Mouse (Mus musculus): ENCODE data around the gene Cyp26a1. TPM values are rescaled to one million over a fixed set of nuclear protein-coding genes. Genes with fewer than 3 reads are reported as not detected.

The Cyp26a1 gene
- total and polyA plus RNA-seq, 3 experiments = 0.27 to 0.33 TPM; not detected in 1

- Histone ChIP-seq H3K27me3 (ENCODE audit: control insufficient read depth, insufficient read depth, low read length) (no peaks in the 10 kb centered on the region), H3K79me2 (replicated peaks; ENCODE audit: control insufficient read depth, insufficient read depth, low read length) (no peaks in the 10 kb centered on the region)
Observed at GRCm38 (mm10) chr19:37716524-37717175, 19.1 kb downstream of the Cyp26a1 start.

GRCm38 (mm10) chr19:37719166-37719565 is 21.6 kb downstream of the Cyp26a1 start:
- Histone ChIP-seq H3K4me3 (no peak overlapping the region), H3K9ac (ENCODE audit: low read depth, low read length) (no peak overlapping the region), H3K27ac (no peak overlapping the region), H3K36me3 (ENCODE audit: control insufficient read depth, insufficient read depth, low read length) (no peaks in the 10 kb centered on the region), H3K79me2 (replicated peaks; ENCODE audit: control insufficient read depth, insufficient read depth, low read length) (no peaks in the 10 kb centered on the region), H3K27me3 (ENCODE audit: control insufficient read depth, insufficient read depth, low read length) (no peaks in the 10 kb centered on the region), H3K4me1 (ENCODE audit: control insufficient read depth, insufficient read depth, low read length) (no peaks in the 10 kb centered on the region)
- intact Hi-C loops (cut with DNase I) = no loop called here
- DNase-seq = no peak
- TF ChIP-seq POLR2A (IDR thresholded peaks at IDR 0.05; ENCODE audit: insufficient read depth, low read depth, low read length) (no peak), CTCF (IDR thresholded peaks at IDR 0.05) (no peak), EP300 (IDR thresholded peaks at IDR 0.05; ENCODE audit: insufficient read depth, low read depth, low read length) (no peak)
- 10% methylated on average over 1 of the region's 1 CpGs for WGBS

More at GRCm38 (mm10) chr19:37716524-37717175, 19.1 kb downstream of the Cyp26a1 start:
- TF ChIP-seq EP300 (IDR thresholded peaks at IDR 0.05; ENCODE audit: insufficient read depth, low read depth, low read length) = no peak
- no peak for TF ChIP-seq CTCF (IDR thresholded peaks at IDR 0.05)
- no peak for TF ChIP-seq POLR2A (IDR thresholded peaks at IDR 0.05; ENCODE audit: insufficient read depth, low read depth, low read length)
- Histone ChIP-seq H3K36me3 (ENCODE audit: control insufficient read depth, insufficient read depth, low read length) (no peaks in the 10 kb centered on the region), H3K4me3 (no peak overlapping the region), H3K4me1 (ENCODE audit: control insufficient read depth, insufficient read depth, low read length) (no peaks in the 10 kb centered on the region), H3K27ac (no peak overlapping the region), H3K9ac (ENCODE audit: low read depth, low read length) (no peak overlapping the region)
- DNase-seq = no peak
- WGBS = 73% methylated on average over 12 of the region's 12 CpGs
- intact Hi-C loops (cut with DNase I) = no loop called here

- no peak for DNase-seq
- TF ChIP-seq CTCF (IDR thresholded peaks at IDR 0.05) = no peak
- TF ChIP-seq POLR2A (IDR thresholded peaks at IDR 0.05; ENCODE audit: insufficient read depth, low read depth, low read length) = no peak
- TF ChIP-seq EP300 (IDR thresholded peaks at IDR 0.05; ENCODE audit: insufficient read depth, low read depth, low read length) = no peak
- Histone ChIP-seq H3K4me3 (no peak overlapping the region), H3K79me2 (replicated peaks; ENCODE audit: control insufficient read depth, insufficient read depth, low read length) (no peaks in the 10 kb centered on the region), H3K27ac (no peak overlapping the region), H3K27me3 (ENCODE audit: control insufficient read depth, insufficient read depth, low read length) (no peaks in the 10 kb centered on the region; the same call in 1 of the 2 replicates), H3K4me1 (ENCODE audit: control insufficient read depth, insufficient read depth, low read length) (no peaks in the 10 kb centered on the region), H3K9ac (ENCODE audit: low read depth, low read length) (no peak overlapping the region), H3K36me3 (ENCODE audit: control insufficient read depth, insufficient read depth, low read length) (no peaks in the 10 kb centered on the region)
- intact Hi-C loops (cut with DNase I) = no loop called here
- WGBS = 98% methylated on average over 5 of the region's 5 CpGs
Observed at GRCm38 (mm10) chr19:37724591-37724990, 27.0 kb downstream of the Cyp26a1 start.

GRCm38 (mm10) chr19:37726585-37726984 is 29.0 kb downstream of the Cyp26a1 start:
- Histone ChIP-seq H3K27ac (no peak overlapping the region), H3K4me1 (ENCODE audit: control insufficient read depth, insufficient read depth, low read length) (no peaks in the 10 kb centered on the region), H3K79me2 (replicated peaks; ENCODE audit: control insufficient read depth, insufficient read depth, low read length) (no peaks in the 10 kb centered on the region), H3K9ac (ENCODE audit: low read depth, low read length) (no peak overlapping the region), H3K36me3 (ENCODE audit: control insufficient read depth, insufficient read depth, low read length) (no peaks in the 10 kb centered on the region), H3K27me3 (ENCODE audit: control insufficient read depth, insufficient read depth, low read length) (no peaks in the 10 kb centered on the region; the same call in 1 of the 2 replicates), H3K4me3 (no peak overlapping the region)
- intact Hi-C loops (cut with DNase I) = no loop called here
- TF ChIP-seq EP300 (IDR thresholded peaks at IDR 0.05; ENCODE audit: insufficient read depth, low read depth, low read length) (no peak), POLR2A (IDR thresholded peaks at IDR 0.05; ENCODE audit: insufficient read depth, low read depth, low read length) (no peak), CTCF (IDR thresholded peaks at IDR 0.05) (no peak)
- DNase-seq = no peak
- WGBS = 84% methylated on average over 7 of the region's 7 CpGs

- H3K36me3 ChIP-seq (ENCODE audit: control insufficient read depth, insufficient read depth, low read length) = no peaks in the 10 kb centered on the region
- TF ChIP-seq CTCF (IDR thresholded peaks at IDR 0.05) = no peak
- TF ChIP-seq POLR2A (IDR thresholded peaks at IDR 0.05; ENCODE audit: insufficient read depth, low read depth, low read length) = no peak
- TF ChIP-seq EP300 (IDR thresholded peaks at IDR 0.05; ENCODE audit: insufficient read depth, low read depth, low read length) = no peak
- H3K4me1 ChIP-seq (ENCODE audit: control insufficient read depth, insufficient read depth, low read length) = no peaks in the 10 kb centered on the region
- no peak overlapping the region for H3K27ac ChIP-seq
- no peak for DNase-seq
- intact Hi-C loops (cut with DNase I) = no loop called here
- no peak overlapping the region for H3K4me3 ChIP-seq
- H3K27me3 ChIP-seq (ENCODE audit: control insufficient read depth, insufficient read depth, low read length) = no peaks in the 10 kb centered on the region; the same call in 1 of the 2 replicates
- WGBS = 92% methylated on average over 2 of the region's 2 CpGs
- no peak overlapping the region for H3K9ac ChIP-seq (ENCODE audit: low read depth, low read length)
- H3K79me2 ChIP-seq (replicated peaks; ENCODE audit: control insufficient read depth, insufficient read depth, low read length) = no peaks in the 10 kb centered on the region
Observed at GRCm38 (mm10) chr19:37727366-37727765, 29.8 kb downstream of the Cyp26a1 start.

GRCm38 (mm10) chr19:37735426-37735825 is 37.8 kb downstream of the Cyp26a1 start:
- Histone ChIP-seq H3K4me1 (ENCODE audit: control insufficient read depth, insufficient read depth, low read length) (no peaks in the 10 kb centered on the region), H3K4me3 (no peak overlapping the region), H3K79me2 (replicated peaks; ENCODE audit: control insufficient read depth, insufficient read depth, low read length) (no peaks in the 10 kb centered on the region), H3K36me3 (ENCODE audit: control insufficient read depth, insufficient read depth, low read length) (no peaks in the 10 kb centered on the region), H3K27ac (no peak overlapping the region), H3K27me3 (ENCODE audit: control insufficient read depth, insufficient read depth, low read length) (no peaks in the 10 kb centered on the region), H3K9ac (ENCODE audit: low read depth, low read length) (no peak overlapping the region)
- 68% methylated on average over 8 of the region's 8 CpGs for WGBS
- intact Hi-C loops (cut with DNase I) = no loop called here
- DNase-seq = no peak
- TF ChIP-seq CTCF (IDR thresholded peaks at IDR 0.05) (no peak), EP300 (IDR thresholded peaks at IDR 0.05; ENCODE audit: insufficient read depth, low read depth, low read length) (no peak), POLR2A (IDR thresholded peaks at IDR 0.05; ENCODE audit: insufficient read depth, low read depth, low read length) (no peak)

All from heart, adult 2 months (tissue).